Comparison of ENCODE assay signal across 8 mouse cellular contexts in genomic region chr9:119444738-119445429, GRCm38 (mm10). TPM values are rescaled to one million over a fixed set of nuclear protein-coding genes. Genes with fewer than 3 reads are reported as not detected.
DNase-seq lines count a peak whose midpoint lies in the region; ATAC-seq lines count a peak whose summit lies in the region.

Exog (plus strand) TSS chr9:119444943.

- peak; percentile 97 for ATAC-seq in common myeloid progenitor, adult 5-6 weeks (replicated peaks; ENCODE audit: low read depth, poor library complexity, severe bottlenecking)
- peak; percentile 92 for ATAC-seq in megakaryocyte progenitor cell, adult 5-6 weeks (replicated peaks; ENCODE audit: poor library complexity)

- peak; percentile 97 for DNase-seq in ZHBTc4 (ENCODE audit: low read depth, low spot score)
- DNase-seq in gastrocnemius, adult 8-10 months (ENCODE audit: low spot score in 2 of 2) = peak; percentile 93 to 96
- peak; percentile 96 for DNase-seq in induced T-regulatory cell, adult 2 months (ENCODE audit: low read depth)
- peak; percentile 92 to 98 for DNase-seq in left cerebral cortex, adult 9 months (ENCODE audit: low spot score in 2 of 2)
- DNase-seq in right cerebral cortex, postnatal 14 days = peak; percentile 100
- DNase-seq in urinary bladder, postnatal 36 days (ENCODE audit: low spot score in 2 of 2) = peak; percentile 94 to 98

RNA-seq across cellular contexts. Expression of gene Exog, which starts in this region (rescaled TPM):
- 5.7 and 6.9 TPM in 2 replicates for total RNA-seq in common myeloid progenitor, adult 5-6 weeks (2017)
- total RNA-seq in gastrocnemius, adult 8-10 months (2022) = 1 to 10 TPM; 1.4 to 1.8 (median 1.6) TPM
- 8.7 and 10.2 TPM in 2 replicates for total RNA-seq in megakaryocyte progenitor cell, adult 5-6 weeks (2015)
- total RNA-seq in megakaryocyte progenitor cell, adult 5-6 weeks (2017) = 5.1 and 5.2 TPM in 2 replicates

Comparison
In these comparisons a context has a peak if more than half of its experiments do, and no peak if none do; other contexts are left out.
1. Peak in every context shown above with its lines: DNase-seq and ATAC-seq.